Mouse (Mus musculus): Measurements from ENCODE around the gene Gm21860.
A peak's percentile ranks its signal among the peaks of the same experiment; 100 is the strongest.
"Not testable (repeated sequence)": the region's sequence is repeated elsewhere in the genome, so short reads cannot be mapped to it uniquely, and the experiment has no call there.

The Gm21860 gene

DNA sequence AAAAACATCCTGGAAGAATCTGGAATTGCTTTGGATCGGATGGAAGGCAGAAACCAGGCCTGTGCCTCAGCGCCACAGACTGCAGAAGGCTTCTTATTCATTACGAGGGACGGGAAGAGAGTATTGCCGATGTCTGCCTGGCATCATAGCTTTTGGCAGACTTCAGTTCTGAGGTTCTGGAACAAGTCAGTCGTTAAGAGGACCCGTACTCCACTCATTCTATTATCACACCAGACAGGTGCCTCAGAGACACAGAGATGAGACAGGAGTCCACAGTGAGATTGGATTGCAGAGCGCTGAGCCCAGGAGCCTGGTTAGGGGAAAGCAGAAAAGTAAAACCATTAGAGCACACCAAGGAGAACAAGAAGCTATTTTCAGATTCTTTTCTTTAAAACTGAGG lies at the start of gene Gm21860:
TSS of gene Gm21860 (minus strand) at position 101 of the 400 bp plus-strand sequence.
- not testable (repeated sequence) for DNase-seq (ENCODE audit: low read depth, low spot score)

DNA sequence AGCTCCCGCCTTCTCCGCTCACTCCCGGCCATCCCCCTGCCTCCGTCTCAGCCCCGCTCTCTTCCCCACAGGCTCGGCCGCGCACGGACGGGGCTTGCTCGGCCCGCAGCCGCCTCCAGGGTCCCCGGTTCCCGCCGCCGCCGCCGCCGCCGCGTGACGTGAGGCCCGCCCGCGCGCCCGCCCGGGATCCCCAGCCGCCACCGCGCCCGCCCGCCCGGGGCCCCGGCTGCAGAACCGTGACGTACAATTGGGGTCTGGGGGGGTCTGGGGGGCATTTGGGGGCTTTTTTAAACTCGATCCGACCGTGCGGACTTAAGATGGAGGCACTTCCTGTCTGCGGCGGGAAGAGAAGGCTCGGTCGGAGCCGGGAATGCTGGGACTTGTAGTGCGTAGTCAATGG lies 29.8 kb upstream of the Gm21860 start, which contains the start of gene Gm47283:
TSS of gene Gm47283 (plus strand) at position 301 of the 400 bp plus-strand sequence.
- DNase-seq (ENCODE audit: low read depth, low spot score) = not testable (repeated sequence)

DNA sequence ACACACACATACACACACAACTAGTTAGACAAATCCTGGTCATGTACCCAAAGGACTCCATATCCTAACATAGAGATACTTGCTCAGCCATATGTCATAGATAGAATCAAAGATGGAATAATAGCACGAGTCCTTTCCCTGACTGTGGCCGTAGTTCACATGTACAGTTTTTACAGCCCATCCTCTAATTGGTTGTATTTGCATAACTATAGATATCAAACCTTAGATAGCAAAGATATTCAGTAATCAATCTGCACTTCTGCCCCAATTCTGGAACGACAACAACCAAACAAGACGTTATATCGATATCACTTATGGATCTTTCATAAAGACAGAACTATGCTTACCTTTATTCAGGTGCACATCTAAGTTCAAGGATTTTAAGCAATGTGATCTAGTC lies 9.4 kb downstream of the Gm21860 start:
- DNase-seq (ENCODE audit: low read depth, low spot score) = peak; percentile 8

DNA sequence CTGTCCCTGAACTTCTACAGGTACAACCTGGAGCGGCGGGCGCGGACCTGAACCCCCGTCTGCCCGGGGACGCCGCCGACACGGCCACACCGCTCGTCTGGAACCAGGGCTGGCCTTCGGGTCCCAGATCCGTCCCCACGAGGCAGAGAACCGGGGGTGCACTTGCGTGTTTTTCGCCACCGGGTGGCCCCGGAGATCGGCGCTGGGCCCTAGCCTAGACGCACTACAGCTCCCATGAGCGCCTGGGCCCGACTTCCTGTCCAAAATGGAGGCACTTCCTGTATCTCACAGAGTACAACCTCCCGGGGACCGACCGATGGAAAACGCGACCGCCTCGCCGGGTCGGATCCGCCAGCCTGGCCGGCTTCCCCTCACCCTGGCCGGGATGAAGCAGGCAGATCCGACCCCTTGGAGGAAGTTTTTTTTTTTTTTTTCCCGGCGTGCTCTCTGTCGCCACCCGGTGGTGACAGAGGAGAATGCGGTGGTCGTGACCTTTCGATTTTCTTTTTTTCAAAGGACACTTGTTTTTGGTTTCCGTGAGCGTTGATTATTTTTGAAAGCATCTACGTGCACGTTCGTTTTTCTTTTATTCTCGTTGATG lies 10.1 kb downstream of the Gm21860 start:
- DNase-seq (ENCODE audit: low read depth, low spot score) = peak; percentile 85

DNA sequence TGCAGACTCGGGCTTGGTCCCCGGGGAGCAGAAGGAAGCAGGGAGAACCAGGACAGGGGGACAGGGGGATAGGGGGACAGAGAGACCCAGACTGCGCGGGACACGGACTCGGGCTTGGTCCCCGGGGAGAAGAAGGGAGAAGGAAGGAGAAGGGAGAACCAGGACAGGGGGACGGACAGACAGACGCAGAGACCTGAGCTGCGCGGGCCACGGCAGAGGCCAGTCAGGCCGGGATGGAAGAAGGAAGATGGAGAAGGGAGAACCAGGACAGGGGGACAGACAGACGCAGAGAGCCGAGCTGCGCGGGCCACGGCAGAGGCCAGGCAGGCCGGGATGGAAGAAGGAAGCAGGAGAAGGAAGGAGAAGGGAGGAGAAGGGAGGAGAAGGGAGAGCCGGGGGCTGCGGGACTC lies 10.8 kb downstream of the Gm21860 start:
- DNase-seq (ENCODE audit: low read depth, low spot score) = peak; percentile 30

DNA sequence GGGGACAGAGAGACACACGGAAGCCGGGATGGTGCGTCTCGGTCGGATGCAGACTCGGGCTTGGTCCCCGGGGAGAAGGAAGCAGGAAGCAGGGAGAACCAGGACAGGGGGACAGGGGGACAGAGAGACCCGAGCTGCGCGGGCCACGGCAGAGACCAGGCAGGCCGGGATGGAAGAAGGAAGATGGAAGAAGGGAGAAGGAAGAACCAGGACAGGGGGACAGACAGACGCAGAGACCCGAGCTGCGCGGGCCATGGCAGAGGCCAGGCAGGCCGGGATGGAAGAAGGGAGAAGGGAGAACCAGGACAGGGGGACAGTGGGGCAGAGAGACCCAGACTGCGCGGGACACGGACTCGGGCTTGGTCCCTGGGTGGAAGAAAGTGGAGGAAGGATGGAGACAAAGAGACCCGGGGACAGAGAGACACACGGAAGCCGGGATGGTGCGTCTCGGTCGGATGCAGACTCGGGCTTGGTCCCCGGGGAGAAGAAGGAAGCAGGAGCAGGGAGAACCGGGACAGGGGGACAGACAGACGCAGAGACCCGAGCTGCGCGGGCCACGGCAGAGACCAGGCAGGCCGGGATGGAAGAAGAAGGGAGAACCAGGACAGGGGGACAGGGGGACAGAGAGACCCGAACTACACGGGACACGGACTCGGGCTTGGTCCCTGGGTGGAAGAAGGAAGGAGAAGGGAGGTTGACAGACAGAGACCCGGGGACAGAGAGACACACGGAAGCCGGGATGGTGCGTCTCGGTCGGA lies 11.4 kb downstream of the Gm21860 start:
- peak; percentile 13 for DNase-seq (ENCODE audit: low read depth, low spot score)

DNA sequence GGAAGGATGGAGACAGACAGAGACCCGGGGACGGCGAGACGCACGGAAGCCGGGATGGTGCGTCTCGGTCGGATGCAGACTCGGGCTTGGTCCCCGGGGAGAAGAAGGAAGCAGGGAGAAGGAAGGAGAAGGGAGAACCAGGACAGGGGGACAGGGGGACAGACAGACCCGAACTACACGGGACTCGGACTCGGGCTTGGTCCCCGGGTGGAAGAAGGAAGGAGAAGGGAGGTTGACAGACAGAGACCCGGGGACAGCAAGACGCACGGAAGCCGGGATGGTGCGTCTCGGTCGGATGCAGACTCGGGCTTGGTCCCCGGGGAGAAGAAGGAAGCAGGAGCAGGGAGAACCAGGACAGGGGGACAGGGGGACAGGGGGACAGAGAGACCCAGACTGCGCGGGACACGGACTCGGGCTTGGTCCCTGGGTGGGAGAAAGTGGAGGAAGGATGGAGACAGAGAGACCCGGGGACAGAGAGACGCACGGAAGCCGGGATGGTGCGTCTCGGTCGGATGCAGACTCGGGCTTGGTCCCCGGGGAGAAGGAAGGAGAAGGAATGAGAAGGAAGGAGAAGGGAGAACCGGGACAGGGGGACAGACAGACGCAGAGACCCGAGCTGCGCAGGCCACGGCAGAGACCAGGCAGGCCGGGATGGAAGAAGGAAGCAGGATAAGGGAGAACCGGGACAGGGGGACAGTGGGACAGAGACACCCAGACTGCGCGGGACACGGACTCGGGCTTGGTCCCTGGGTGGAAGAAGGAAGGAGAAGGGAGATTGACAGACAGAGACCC lies 12.2 kb downstream of the Gm21860 start:
- peak; percentile 32 for DNase-seq (ENCODE audit: low read depth, low spot score)

DNA sequence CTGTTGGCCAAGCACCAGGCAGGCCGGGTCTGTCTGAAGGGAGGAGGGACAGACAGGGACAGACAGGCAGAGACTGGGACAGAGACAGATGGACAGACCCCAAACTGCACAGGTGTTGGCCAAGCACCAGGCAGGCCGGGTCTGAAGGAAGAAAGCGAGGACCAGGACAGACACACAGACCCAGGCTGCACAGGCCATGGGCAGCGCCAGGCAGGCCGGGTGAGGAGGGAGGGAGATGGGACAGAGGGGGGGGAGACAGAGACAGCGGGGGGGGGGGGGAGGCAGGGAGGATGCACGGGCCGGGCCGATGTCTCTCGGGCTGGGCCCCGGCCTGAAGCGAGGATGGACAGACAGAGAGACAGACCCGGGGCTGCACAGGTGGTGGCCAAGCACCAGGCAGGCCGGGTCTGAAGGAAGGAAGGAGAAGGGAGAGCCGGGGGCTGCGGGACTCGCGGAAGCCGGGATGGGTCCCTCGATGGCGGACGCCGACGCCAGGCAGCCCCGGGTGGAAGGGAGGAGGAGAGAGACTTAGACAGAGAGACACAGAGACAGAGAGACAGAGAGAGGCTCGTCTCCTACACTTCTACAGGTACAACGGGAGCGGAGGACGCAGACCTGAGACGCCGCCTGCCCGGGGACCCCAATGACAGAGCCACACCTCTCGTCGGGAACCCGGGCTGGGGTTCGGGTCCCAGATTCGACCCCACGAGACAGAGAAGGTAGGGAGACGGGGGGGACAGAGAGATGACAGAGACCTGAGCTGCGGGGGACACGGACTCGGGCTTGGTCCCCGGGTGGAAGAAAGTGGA lies 13.0 kb downstream of the Gm21860 start:
- DNase-seq (ENCODE audit: low read depth, low spot score) = peak; percentile 66

DNA sequence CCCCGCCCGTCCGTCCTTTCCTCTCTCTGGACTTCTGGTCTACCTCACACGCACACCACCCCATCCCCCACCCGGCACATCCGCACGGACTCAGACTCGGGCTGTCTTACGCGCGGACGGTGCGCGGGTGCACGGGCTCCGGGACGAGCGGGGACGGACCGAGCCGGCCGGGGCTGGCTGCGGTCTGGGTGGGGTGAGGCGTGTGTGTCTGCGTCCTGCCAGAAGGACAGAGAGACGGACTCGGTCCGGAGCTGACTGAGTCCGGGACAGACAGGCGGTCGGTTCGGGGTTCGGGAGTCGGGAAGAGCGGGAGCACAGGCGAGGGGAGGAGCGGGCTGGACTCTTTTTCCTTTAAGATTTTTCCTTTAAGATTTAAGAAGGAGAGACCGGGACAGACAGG lies 13.6 kb downstream of the Gm21860 start:
- peak; percentile 77 for DNase-seq (ENCODE audit: low read depth, low spot score)

DNA sequence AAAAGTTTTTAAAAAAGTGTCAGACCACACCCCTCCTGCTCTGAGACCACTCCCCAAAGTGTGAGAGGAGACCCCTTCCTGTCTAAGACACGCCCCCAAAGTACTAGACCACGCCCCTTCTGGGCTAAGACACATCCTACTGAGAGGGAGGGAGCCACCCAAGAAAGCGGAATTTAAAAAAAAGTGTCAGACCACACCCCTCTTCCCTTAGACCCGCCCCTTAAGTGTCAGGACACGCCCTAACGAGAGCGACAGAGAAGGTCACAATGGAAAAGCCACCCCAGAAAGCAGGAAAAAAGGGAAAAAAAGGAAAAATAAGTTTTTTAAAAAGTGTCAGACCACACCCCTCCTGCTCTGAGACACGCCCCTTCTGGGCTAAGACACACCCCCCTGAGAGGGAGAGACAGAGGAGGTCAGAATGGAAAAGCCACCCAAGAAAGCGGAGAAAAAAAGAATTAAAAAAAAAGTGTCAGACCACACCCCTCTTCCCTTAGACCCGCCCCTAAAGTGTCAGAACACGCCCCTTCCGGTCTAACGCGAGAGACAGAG lies 14.5 kb downstream of the Gm21860 start:
- DNase-seq (ENCODE audit: low read depth, low spot score) = peak; percentile 86

DNA sequence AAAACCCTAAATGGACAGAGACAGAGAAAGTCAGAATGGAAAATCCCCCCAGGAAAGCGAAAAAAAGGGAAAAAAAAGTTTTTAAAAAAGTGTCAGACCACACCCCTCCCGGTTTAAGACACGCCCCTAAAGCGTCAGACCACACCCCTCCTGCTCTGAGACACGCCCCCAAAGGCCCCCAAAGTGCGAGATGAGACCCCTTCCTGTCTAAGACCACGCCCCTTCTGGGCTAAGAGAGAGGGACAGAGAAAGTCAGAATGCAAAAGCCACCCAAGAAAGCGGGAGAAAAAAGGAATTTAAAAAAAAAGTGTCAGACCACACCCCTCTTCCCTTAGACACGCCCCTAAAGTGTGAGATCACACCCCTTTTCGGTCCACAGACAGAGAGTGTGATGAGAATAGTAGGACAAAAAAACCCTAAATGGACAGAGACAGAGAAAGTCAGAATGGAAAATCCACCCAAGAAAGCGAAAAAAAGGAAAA lies 15.0 kb downstream of the Gm21860 start:
- not testable (repeated sequence) for DNase-seq (ENCODE audit: low read depth, low spot score)

DNA sequence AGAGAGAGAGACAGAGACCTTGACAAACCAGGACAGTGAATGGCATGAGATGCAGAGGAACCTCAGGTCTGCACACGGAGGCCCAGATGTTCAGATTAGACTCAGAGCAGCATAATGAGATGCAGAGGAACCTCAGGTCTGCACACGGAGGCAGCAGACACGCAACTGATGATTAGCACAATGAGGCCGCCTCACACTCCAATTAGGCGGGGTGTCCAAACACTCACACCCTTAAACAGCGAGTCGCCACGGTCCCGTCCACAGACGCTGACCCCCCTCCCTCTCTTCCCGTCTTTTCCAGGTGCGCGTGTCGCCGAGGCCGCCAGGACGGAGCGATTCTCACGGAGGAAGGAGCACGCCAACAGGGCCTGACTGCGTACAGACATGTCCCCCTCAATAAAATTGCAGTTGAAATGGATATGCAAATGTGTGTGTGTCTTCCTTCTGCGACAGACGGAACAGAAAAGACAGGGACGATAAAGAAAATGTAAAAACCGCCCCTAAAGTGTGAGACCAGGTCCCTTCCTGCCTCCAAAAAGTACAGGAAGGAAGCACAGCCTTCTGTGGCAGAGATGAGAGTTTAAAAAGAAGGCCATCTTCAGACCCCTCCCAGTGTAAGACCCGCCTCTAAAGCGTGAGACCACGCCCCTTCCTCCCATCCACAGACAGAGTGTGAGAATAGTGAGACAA lies 15.6 kb downstream of the Gm21860 start:
- DNase-seq (ENCODE audit: low read depth, low spot score) = peak; percentile 74

DNA sequence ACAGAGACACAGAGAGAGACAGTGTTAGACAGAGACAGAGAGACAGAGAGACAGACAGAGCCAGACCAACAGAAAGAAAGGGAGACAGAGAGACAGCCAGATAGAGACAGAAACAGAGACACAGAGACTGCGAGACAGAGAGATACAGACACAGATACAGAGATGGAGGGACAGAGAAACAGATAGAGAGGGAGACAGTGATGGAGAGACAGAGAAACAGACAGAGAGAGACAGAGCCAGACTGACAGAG lies 16.3 kb downstream of the Gm21860 start:
- peak; percentile 51 for DNase-seq (ENCODE audit: low read depth, low spot score)

DNA sequence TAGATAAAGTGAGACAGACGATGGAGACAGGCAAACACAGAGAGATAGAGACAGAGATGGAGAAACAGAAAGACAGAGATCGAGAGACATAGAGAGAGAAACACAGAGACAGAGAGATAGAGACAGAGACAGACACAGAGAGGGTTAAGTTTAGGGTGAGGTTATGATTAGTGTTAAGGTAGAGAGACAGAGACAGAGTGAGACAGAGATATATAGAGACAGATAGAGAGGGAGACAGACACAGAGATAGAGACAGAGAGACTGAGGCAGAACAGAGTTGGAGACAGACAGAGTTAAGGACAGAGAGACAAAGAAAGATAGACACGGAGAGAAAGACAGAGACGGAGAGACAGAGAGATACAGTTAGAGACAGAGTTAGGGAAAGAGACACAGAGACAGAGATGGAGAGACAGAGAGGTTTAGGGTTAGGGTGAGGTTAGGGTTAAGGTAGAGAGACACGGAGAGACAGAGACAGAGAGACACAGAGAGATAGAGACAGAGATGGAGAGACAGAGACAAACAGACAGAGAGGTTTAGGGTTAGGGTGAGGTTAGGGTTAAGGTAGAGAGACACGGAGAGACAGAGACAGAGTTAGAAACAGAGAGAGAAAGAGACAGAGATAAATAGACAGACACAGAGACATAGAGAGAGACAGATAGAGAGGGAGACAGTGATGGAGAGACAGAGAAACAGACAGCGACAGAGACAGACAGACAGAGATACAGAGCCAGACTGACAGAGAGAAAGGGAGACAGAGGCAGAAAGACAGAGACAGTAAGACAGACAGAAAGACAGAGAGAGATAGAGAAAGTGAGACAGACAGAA lies 16.8 kb downstream of the Gm21860 start:
- DNase-seq (ENCODE audit: low read depth, low spot score) = peak; percentile 47

DNA sequence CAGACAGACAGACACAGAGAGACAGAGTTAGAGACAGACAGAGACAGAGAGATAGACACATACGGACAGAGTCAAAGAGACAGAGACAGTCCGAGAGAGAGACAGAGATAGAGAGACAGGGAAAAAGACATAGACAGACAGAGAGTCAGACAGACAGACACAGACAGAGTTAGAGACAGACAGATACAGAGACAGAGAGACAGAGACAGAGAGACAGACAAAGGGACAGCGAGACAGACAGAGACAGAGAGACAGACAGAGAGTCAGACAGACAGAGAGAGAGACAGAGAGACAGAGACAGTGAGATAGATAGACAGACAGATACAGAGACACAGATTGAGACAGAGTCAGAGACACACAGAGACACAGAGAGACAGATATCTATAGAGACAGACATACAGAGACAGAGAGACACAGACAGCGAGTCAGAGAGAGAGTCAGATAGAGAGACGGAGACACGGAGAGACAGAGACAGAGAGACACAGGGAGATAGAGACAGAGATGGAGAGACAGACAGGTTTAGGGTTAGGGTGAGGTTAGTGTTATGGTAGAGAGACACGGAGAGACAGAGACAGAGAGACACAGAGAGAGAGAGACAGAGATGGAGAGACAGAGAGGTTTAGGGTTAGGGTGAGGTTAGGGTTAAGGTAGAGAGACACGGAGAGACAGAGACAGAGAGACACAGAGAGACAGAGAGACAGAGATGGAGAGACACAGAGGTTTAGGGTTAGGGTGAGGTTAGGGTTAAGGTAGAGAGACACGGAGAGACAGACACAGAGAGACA lies 18.2 kb downstream of the Gm21860 start:
- DNase-seq (ENCODE audit: low read depth, low spot score) = peak; percentile 41

DNA sequence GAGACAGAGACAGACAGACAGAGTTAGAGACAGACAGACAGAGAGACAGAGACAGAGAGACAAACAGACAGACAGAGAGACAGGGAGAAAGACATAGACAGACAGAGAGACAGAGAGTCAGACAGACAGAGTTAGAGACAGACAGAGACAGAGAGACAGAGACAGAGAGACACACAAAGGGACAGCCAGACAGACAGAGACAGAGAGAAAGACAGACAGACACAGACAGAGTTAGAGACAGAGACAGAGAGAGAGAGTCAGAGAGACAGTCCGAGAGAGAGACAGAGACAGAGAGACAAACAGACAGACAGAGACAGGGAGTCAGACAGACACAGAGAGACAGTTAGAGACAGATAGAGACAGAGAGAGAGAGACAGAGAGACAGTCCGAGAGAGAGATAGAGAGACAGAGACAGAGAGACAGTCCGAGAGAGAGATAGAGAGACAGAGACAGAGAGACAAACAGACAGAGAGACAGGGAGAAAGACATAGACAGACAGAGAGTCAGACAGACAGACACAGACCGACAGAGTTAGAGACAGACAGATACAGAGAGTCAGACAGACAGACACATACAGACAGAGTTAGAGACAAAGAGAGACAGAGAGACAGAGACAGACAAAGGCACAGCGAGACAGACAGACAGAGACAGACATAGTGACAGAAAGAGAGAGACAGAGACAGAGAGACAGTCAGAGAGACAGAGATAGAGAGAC lies 19.3 kb downstream of the Gm21860 start:
- DNase-seq (ENCODE audit: low read depth, low spot score) = peak; percentile 46

DNA sequence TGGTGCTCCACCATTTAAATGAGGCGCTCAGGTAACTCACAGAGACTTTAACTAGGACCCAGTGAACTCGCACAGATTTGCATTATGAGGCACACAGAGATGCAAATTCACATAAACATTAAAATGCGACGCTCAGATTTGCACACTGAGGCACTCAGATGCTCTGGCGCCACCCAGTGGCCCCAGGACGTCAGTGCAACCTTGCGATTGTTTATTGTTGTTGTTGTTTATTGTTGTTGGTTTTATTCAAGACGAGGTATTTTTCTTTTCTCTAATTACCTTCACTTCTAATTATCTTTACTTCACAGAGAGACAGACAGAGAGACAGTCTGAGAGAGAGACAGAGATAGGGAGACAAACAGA lies 20.3 kb downstream of the Gm21860 start:
- DNase-seq (ENCODE audit: low read depth, low spot score) = peak; percentile 78

DNA sequence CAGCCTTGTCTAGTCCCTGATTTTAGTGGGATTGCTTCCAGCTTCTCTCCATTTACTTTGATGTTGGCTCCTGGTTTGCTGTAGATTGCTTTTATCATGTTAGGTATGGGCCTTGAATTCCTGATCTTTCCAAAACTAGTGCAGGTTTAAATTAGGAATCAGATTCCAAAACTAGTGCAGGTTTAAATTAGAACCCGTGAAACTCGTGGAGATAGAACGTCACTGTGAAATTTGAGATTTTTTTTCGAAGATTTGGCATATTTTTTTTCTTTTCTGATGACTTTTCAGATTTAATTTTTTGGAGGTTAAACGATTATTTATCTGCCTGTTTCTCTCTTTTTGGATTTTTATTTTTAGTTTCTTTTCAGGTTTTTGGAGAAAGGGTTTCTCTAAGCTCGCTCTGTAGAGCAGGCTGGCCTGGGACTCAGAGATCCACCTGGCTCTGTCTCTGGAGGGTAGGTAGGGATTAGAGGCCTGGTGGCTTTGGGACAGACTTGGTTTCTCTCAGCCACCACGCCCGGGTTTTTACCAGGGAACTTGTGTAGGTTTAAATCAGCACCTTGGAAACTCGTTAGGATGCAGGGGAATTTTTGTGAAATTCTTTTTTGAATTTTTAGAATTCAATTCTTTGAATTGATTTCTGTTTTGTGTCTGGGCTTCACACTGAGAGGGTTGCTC lies 20.8 kb downstream of the Gm21860 start:
- peak; percentile 2 for DNase-seq (ENCODE audit: low read depth, low spot score)

All from CD4-positive helper T cell, adult 2 months (primary cell).